In the genomic region with DNA sequence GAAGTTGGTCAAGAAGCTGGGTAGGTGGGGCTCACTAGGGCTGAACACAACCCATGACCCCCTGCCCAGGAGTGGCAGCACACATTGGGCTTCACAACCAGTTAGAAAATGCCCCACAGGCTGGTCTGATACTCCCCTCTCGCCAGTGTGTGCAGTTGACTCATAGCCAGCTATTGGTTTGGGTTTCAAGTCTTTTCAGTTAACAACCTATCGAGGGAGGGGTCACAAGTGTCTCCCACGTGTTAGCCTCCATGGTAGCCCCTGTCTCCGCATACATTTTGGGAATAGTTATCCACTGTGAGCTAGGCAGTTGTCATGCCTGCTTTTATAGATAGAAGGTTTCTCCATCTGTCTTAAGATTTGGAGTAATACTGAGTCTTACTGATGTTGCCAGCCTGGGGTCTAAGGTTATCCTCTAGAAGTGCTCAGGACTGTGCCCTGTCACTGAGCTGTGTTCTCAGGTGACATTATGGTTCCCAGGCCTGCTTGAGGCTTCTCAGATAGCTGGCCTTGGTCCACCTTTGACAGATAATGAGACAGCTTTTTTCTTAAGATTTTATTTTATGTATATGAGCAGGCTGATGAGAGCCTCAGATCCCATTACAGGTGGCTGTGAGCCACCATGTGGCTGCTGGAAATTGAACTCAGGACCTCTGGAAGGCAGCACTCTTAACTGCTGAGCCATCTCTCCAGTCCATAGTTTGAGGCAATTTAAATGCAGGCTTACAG, we compare ENCODE assay signal across 8 mouse cellular contexts. TPM values are rescaled to one million over a fixed set of nuclear protein-coding genes. Genes with fewer than 3 reads are reported as not detected.
DNase-seq lines count a peak whose midpoint lies in the region; ATAC-seq and TF ChIP-seq lines count a peak whose summit lies in the region.

No protein-coding gene starts in this region.

- H3K9ac ChIP-seq in neural tube, embryonic 13.5 days: peak overlapping the region; percentile 99

- 9% methylated on average over 4 of the region's 4 CpGs for WGBS in neural tube, embryonic 13.5 days

- no peak for DNase-seq in left cerebral cortex, adult 2 months (ENCODE audit: extremely low spot score in 1 of 2, low spot score in 2 of 2)
- no peak for DNase-seq in left cerebral cortex, postnatal 36 days (ENCODE audit: low spot score in 2 of 2)
- DNase-seq in induced T-regulatory cell, adult 2 months (ENCODE audit: low read depth): peak; percentile 49
- no peak for DNase-seq in urinary bladder, adult 2 months (ENCODE audit: low spot score)
- no peak for DNase-seq in layer of hippocampus, postnatal 25 days (ENCODE audit: extremely low spot score in 1 of 2, low spot score in 1 of 2)
- DNase-seq in frontal cortex, postnatal 36 days (ENCODE audit: low spot score in 2 of 2): no peak

- intact Hi-C loops in left cerebral cortex, adult 2 months (cut with DNase I): loop anchor here (2.0 kb wide), 1 partner anchor 193 kb away; no protein-coding TSS in a partner anchor
- intact Hi-C loops in left cerebral cortex, postnatal 36 days (cut with DNase I): loop anchor here (5.0 kb wide), 2 partner anchors 102 to 193 kb away; no protein-coding TSS in a partner anchor

- peaks cover 30% of the 10 kb centered on the region for H3K36me3 ChIP-seq in neural tube, embryonic 13.5 days

- H3K9me3 ChIP-seq in neural tube, embryonic 13.5 days: no peaks in the 10 kb centered on the region; the same call in 1 of the 2 replicates

- no peak for ATAC-seq in neural tube, embryonic 13.5 days (ENCODE audit: low read depth)

- H3K4me2 ChIP-seq in neural tube, embryonic 13.5 days: peak overlapping the region; percentile 96

- no peaks in the 10 kb centered on the region for H3K4me1 ChIP-seq in brown adipose tissue, adult 24 weeks (ENCODE audit: control insufficient read depth, insufficient read depth, insufficient read length, low read length)
- peaks cover 35% of the 10 kb centered on the region for H3K4me1 ChIP-seq in neural tube, embryonic 13.5 days (replicated peaks)

- TF ChIP-seq CTCF in left cerebral cortex, adult 2 months (IDR thresholded peaks at IDR 0.05): no peak

- H3K27me3 ChIP-seq in neural tube, embryonic 13.5 days: no peaks in the 10 kb centered on the region

- peak overlapping the region; percentile 79 for H3K4me3 ChIP-seq in left cerebral cortex, adult 2 months
- peak overlapping the region; percentile 71 for H3K4me3 ChIP-seq in brown adipose tissue, adult 24 weeks (ENCODE audit: insufficient read depth, low read depth, low read length)
- peak overlapping the region; percentile 94 for H3K4me3 ChIP-seq in neural tube, embryonic 13.5 days

- H3K27ac ChIP-seq in left cerebral cortex, adult 2 months: no peak overlapping the region
- H3K27ac ChIP-seq in brown adipose tissue, adult 24 weeks (replicated peaks; ENCODE audit: low read depth, low read length): no peak overlapping the region
- H3K27ac ChIP-seq in neural tube, embryonic 13.5 days (replicated peaks): no peak overlapping the region

RNA-seq across cellular contexts. Expression of a gene that starts 1.4 kb away (rescaled TPM):
- 100 to 1,000 TPM; 302 to 309 TPM for total RNA-seq in left cerebral cortex, adult 2 months (2021)
- 100 to 1,000 TPM; 289 to 354 TPM for total RNA-seq in left cerebral cortex, postnatal 36 days (2021)
- polyA plus RNA-seq in brown adipose tissue, adult 24 weeks (2012; ENCODE audit: insufficient read depth, insufficient read length, missing spikeins): 196 and 332 TPM in 2 replicates
- polyA plus RNA-seq in neural tube, embryonic 13.5 days (2015; fragmentation: Nextera tagmentation; extraction: Ambion mirVana): 381 and 408 TPM in 2 replicates
- 1,892 and 2,281 TPM in 2 replicates for polyA plus RNA-seq in urinary bladder, adult 2 months (2012; rRNA removed)
- 100 to 1,000 TPM; 353 to 376 TPM for total RNA-seq in layer of hippocampus, postnatal 25 days (2021)

RNA-seq across cellular contexts. Expression of a gene that starts 16.3 kb away (rescaled TPM):
- total RNA-seq in left cerebral cortex, adult 2 months (2021): 10 to 100 TPM; 21.5 to 26.1 TPM
- total RNA-seq in left cerebral cortex, postnatal 36 days (2021): 10 to 100 TPM; 21.6 to 29.5 TPM
- 5.0 and 9.9 TPM in 2 replicates for polyA plus RNA-seq in brown adipose tissue, adult 24 weeks (2012; ENCODE audit: insufficient read depth, insufficient read length, missing spikeins)
- 23.2 and 23.3 TPM in 2 replicates for polyA plus RNA-seq in neural tube, embryonic 13.5 days (2015; fragmentation: Nextera tagmentation; extraction: Ambion mirVana)
- 11.6 and 18.0 TPM in 2 replicates for polyA plus RNA-seq in urinary bladder, adult 2 months (2012; rRNA removed)
- 10 to 100 TPM; 22.6 to 27.1 TPM for total RNA-seq in layer of hippocampus, postnatal 25 days (2021)

RNA-seq across cellular contexts. Expression of a gene that starts 20.9 kb away (rescaled TPM):
- 1 to 10 TPM; 2.9 to 3.0 TPM for total RNA-seq in left cerebral cortex, adult 2 months (2021)
- total RNA-seq in left cerebral cortex, postnatal 36 days (2021): 1 to 10 TPM; 2.4 to 2.8 TPM
- polyA plus RNA-seq in brown adipose tissue, adult 24 weeks (2012; ENCODE audit: insufficient read depth, insufficient read length, missing spikeins): 3.6 and 4.6 TPM in 2 replicates
- 2.1 and 2.8 TPM in 2 replicates for polyA plus RNA-seq in neural tube, embryonic 13.5 days (2015; fragmentation: Nextera tagmentation; extraction: Ambion mirVana)
- 41.6 and 64.2 TPM in 2 replicates for polyA plus RNA-seq in urinary bladder, adult 2 months (2012; rRNA removed)
- 1 to 10 TPM; 2.2 to 4.0 TPM for total RNA-seq in layer of hippocampus, postnatal 25 days (2021)

RNA-seq across cellular contexts. Expression of a gene that starts 35.4 kb away (rescaled TPM):
- not detected for total RNA-seq in left cerebral cortex, adult 2 months (2021)
- total RNA-seq in left cerebral cortex, postnatal 36 days (2021): not detected
- not detected in 2 replicates for polyA plus RNA-seq in brown adipose tissue, adult 24 weeks (2012; ENCODE audit: insufficient read depth, insufficient read length, missing spikeins)
- polyA plus RNA-seq in neural tube, embryonic 13.5 days (2015; fragmentation: Nextera tagmentation; extraction: Ambion mirVana): 2.7 and 2.8 TPM in 2 replicates
- polyA plus RNA-seq in urinary bladder, adult 2 months (2012; rRNA removed): 0.65 and 0.84 TPM in 2 replicates
- not detected for total RNA-seq in layer of hippocampus, postnatal 25 days (2021)
